Mouse (Mus musculus) embryonic facial prominence, embryonic 14.5 days (tissue): Measurements from ENCODE around the gene Cdk1. TPM values are rescaled to one million over a fixed set of nuclear protein-coding genes. Genes with fewer than 3 reads are reported as not detected.
A peak's percentile ranks its signal among the peaks of the same experiment; 100 is the strongest.

Experiments used
- ATAC-seq: fragments of 200-750 bp; cut with Nextera tagmentation; 2 replicates; pipeline ENCODE4 v1.8.0; 2017; ENCODE audit warnings: low read depth, moderate number of reproducible peaks, moderate TSS enrichment
- DNase-seq: peaks from one replicate; pipeline ENCODE4 v3.0.0-alpha.2; 2015; ENCODE audit warnings: low spot score
- H3K27ac ChIP-seq: fragments of 300-500 bp; sonication (generic); replicated peaks from 2 replicates; pipeline ENCODE4 v1.5.1; 2014; ENCODE audit warnings: low read depth, mild to moderate bottlenecking, low read length, moderate library complexity
- H3K27me3 ChIP-seq: fragments of 300-500 bp; sonication (generic); replicated peaks from 2 replicates; pipeline ENCODE4 v1.6.1; 2014; ENCODE audit warnings: low read length; ENCODE audit not compliant: control insufficient read depth, insufficient read depth
- H3K36me3 ChIP-seq: fragments of 300-500 bp; sonication (generic); 2 replicates; pipeline ENCODE4 v1.6.1; 2014; ENCODE audit warnings: low read length, mixed read lengths; ENCODE audit not compliant: control insufficient read depth, insufficient read depth
- H3K4me1 ChIP-seq: fragments of 300-500 bp; sonication (generic); 2 replicates; pipeline ENCODE4 v1.6.1; 2014; ENCODE audit warnings: antibody characterized with exemption, low read length; ENCODE audit not compliant: control insufficient read depth, insufficient read depth
- H3K4me2 ChIP-seq: fragments of 300-500 bp; sonication (generic); 2 replicates; pipeline ENCODE4 v1.6.1; 2014; ENCODE audit warnings: low read depth, mild to moderate bottlenecking, low read length, moderate library complexity, mixed read lengths
- H3K4me3 ChIP-seq: fragments of 300-500 bp; sonication (generic); 2 replicates; pipeline ENCODE4 v1.5.1; 2014; ENCODE audit warnings: low read depth, mild to moderate bottlenecking, low read length
- H3K9ac ChIP-seq: fragments of 300-500 bp; sonication (generic); 2 replicates; pipeline ENCODE4 v1.6.1; 2014; ENCODE audit warnings: low read depth, mild to moderate bottlenecking, low read length, moderate library complexity, mixed read lengths
- H3K9me3 ChIP-seq: fragments of 300-500 bp; sonication (generic); 2 replicates; pipeline ENCODE4 v1.6.1; 2016; ENCODE audit warnings: low read length; ENCODE audit not compliant: control insufficient read depth
- WGBS: fragments of 180-500 bp; shearing (Covaris S2); extraction: QIAGEN DNeasy Blood & Tissue Kit; methylation state at CpG from one replicate; pipeline ENCODE4 v1.1.7; 2014; 5-methylcytosine and 5-hydroxymethylcytosine counted together
- polyA plus RNA-seq: library from polyadenylated mRNA; unstranded; fragments of >200 nt; fragmentation: Nextera tagmentation; extraction: Ambion mirVana; gene quantifications from 2 replicates; pipeline ENCODE4 v1.2.1, GENCODE M21; 2014

The Cdk1 gene
- polyA plus RNA-seq, 1 experiment from 2014 or later = 397 TPM

GRCm38 (mm10) chr10:69326433-69326832, 26.3 kb downstream of the Cdk1 start:
- Histone ChIP-seq H3K4me2 (no peak overlapping the region), H3K9me3 (no peaks in the 10 kb centered on the region), H3K27me3 (no peaks in the 10 kb centered on the region), H3K4me1 (no peaks in the 10 kb centered on the region), H3K36me3 (no peaks in the 10 kb centered on the region), H3K27ac (no peak overlapping the region), H3K4me3 (no peak overlapping the region), H3K9ac (no peak overlapping the region)
- DNase-seq (peak; percentile 45), ATAC-seq (no peak; the same call in 1 of the 2 replicates)
- WGBS = 89% methylated on average over 3 of the region's 3 CpGs

- no peak overlapping the region for H3K27ac ChIP-seq
- H3K27me3 ChIP-seq = no peaks in the 10 kb centered on the region
- H3K4me1 ChIP-seq = peaks cover 8% of the 10 kb centered on the region; the same call in 1 of the 2 replicates
- H3K36me3 ChIP-seq = no peaks in the 10 kb centered on the region
- no peak overlapping the region for H3K4me3 ChIP-seq
- H3K4me2 ChIP-seq = no peak overlapping the region
- DNase-seq (no peak), ATAC-seq (no peak)
- no peaks in the 10 kb centered on the region for H3K9me3 ChIP-seq
- no peak overlapping the region for H3K9ac ChIP-seq
- WGBS = 88% methylated on average over 7 of the region's 7 CpGs
Measured at GRCm38 (mm10) chr10:69324816-69325215, 27.9 kb downstream of the Cdk1 start.

GRCm38 (mm10) chr10:69323986-69324385, 28.8 kb downstream of the Cdk1 start:
- no peak overlapping the region for H3K9ac ChIP-seq
- H3K9me3 ChIP-seq = no peaks in the 10 kb centered on the region
- no peak overlapping the region for H3K4me3 ChIP-seq
- no peaks in the 10 kb centered on the region for H3K36me3 ChIP-seq
- H3K4me1 ChIP-seq = peaks cover 8% of the 10 kb centered on the region; the same call in 1 of the 2 replicates
- DNase-seq = no peak
- H3K4me2 ChIP-seq = no peak overlapping the region
- H3K27ac ChIP-seq = no peak overlapping the region
- H3K27me3 ChIP-seq = no peaks in the 10 kb centered on the region
- WGBS = 81% methylated on average over 13 of the region's 13 CpGs
- ATAC-seq = no peak

GRCm38 (mm10) chr10:69321519-69322035, 31.2 kb downstream of the Cdk1 start:
- Histone ChIP-seq H3K4me1 (peaks cover 8% of the 10 kb centered on the region; the same call in 1 of the 2 replicates), H3K9ac (no peak overlapping the region), H3K4me3 (no peak overlapping the region), H3K36me3 (no peaks in the 10 kb centered on the region), H3K4me2 (peak overlapping the region; percentile 41), H3K9me3 (no peaks in the 10 kb centered on the region), H3K27me3 (no peaks in the 10 kb centered on the region), H3K27ac (no peak overlapping the region)
- ATAC-seq (peak; percentile 10; the same call in 1 of the 2 replicates), DNase-seq (no peak)
- WGBS = 51% methylated on average over 15 of the region's 15 CpGs

- H3K4me3 ChIP-seq = no peak overlapping the region
- peak; percentile 89 for ATAC-seq
- peak overlapping the region; percentile 70 for H3K27ac ChIP-seq
- no peaks in the 10 kb centered on the region for H3K36me3 ChIP-seq
- no peaks in the 10 kb centered on the region for H3K27me3 ChIP-seq
- WGBS = 37% methylated on average over 21 of the region's 21 CpGs
- peaks cover 8% of the 10 kb centered on the region; the same call in 1 of the 2 replicates for H3K4me1 ChIP-seq
- peak; percentile 95 for DNase-seq
- H3K9me3 ChIP-seq = no peaks in the 10 kb centered on the region
- H3K4me2 ChIP-seq = peak overlapping the region; percentile 41
- H3K9ac ChIP-seq = no peak overlapping the region
Measured at GRCm38 (mm10) chr10:69320667-69321518, 31.8 kb downstream of the Cdk1 start.

- Histone ChIP-seq H3K27ac (no peak overlapping the region), H3K9me3 (no peaks in the 10 kb centered on the region), H3K36me3 (no peaks in the 10 kb centered on the region), H3K9ac (no peak overlapping the region), H3K4me3 (no peak overlapping the region), H3K4me2 (no peak overlapping the region), H3K27me3 (no peaks in the 10 kb centered on the region), H3K4me1 (peaks cover 8% of the 10 kb centered on the region; the same call in 1 of the 2 replicates)
- 87% methylated on average over 11 of the region's 11 CpGs for WGBS
- DNase-seq (no peak), ATAC-seq (no peak)
Measured at GRCm38 (mm10) chr10:69318514-69318913, 34.2 kb downstream of the Cdk1 start.

GRCm38 (mm10) chr10:69313944-69314343, 38.8 kb downstream of the Cdk1 start:
- Histone ChIP-seq H3K27me3 (no peaks in the 10 kb centered on the region), H3K9me3 (no peaks in the 10 kb centered on the region), H3K4me3 (no peak overlapping the region), H3K4me1 (no peaks in the 10 kb centered on the region), H3K27ac (no peak overlapping the region), H3K36me3 (no peaks in the 10 kb centered on the region), H3K9ac (no peak overlapping the region), H3K4me2 (no peak overlapping the region)
- no peak for ATAC-seq
- WGBS = 58% methylated on average over 8 of the region's 8 CpGs
- no peak for DNase-seq

GRCm38 (mm10) chr10:69311867-69312266, 40.9 kb downstream of the Cdk1 start:
- no peaks in the 10 kb centered on the region for H3K4me1 ChIP-seq
- H3K27me3 ChIP-seq = no peaks in the 10 kb centered on the region
- no peaks in the 10 kb centered on the region for H3K9me3 ChIP-seq
- H3K4me2 ChIP-seq = no peak overlapping the region
- H3K9ac ChIP-seq = no peak overlapping the region
- WGBS = 75% methylated on average over 16 of the region's 16 CpGs
- no peak overlapping the region for H3K27ac ChIP-seq
- DNase-seq (no peak), ATAC-seq (no peak)
- H3K4me3 ChIP-seq = no peak overlapping the region
- H3K36me3 ChIP-seq = no peaks in the 10 kb centered on the region
